Comparison of ENCODE assay signal across 15 mouse cellular contexts in the genomic region with DNA sequence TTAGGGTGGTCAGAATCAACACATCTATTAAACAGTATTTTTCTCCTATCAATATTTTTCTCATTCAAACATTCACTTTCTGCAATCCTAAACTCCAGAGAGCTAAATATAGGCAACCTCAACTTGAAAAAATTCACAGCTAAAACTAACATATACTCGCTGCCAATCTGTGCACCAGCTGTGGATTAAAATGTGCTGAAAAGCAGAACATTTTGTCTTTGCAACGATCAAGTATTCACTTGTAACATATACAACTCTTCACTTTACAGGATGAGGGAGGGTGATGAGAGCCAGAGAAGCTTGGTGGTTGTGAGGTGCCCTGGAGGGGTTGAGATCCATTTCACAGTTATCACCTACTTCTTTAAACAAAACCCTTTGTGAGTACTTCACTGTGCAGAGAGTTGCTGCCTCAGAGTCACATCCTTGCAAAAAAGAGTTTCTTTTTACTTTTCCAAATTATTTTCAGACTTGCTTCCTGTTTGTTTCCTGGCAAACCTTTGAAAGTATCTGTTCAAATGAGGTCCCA.
DNase-seq lines count a peak whose midpoint lies in the region; TF ChIP-seq lines count a peak whose summit lies in the region.
"Had no signal": no experiment of that assay in that cellular context is flagged by ENCODE, and none has a peak within 500 bp of the region (broad histone marks: within the 10 kb centered on the region; RNA-seq: fewer than 3 reads in every experiment).

No protein-coding gene starts in this region.

- H3K4me1 ChIP-seq in embryonic fibroblast, embryonic 13.5 days (ENCODE audit: control insufficient read depth, insufficient read depth, low read length): no peaks in the 10 kb centered on the region
- H3K4me1 ChIP-seq: embryonic facial prominence, embryonic 12.5 days; liver, embryonic 15.5 days; neural tube, embryonic 13.5 days had no signal

- DNase-seq in kidney, adult 9 months: peak; percentile 1
- DNase-seq in kidney, postnatal 10 days: no peak
- peak; percentile 23 to 32 for DNase-seq in layer of hippocampus, adult 2 months (ENCODE audit: low spot score in 2 of 2)
- DNase-seq in lung, postnatal 25 days (ENCODE audit: low spot score): peak; percentile 34
- no peak for DNase-seq in Muller cell, postnatal 12 days (ENCODE audit: inconsistent ontology term)
- no peak for DNase-seq in spleen, postnatal 14 days (ENCODE audit: low spot score in 2 of 2)
- DNase-seq: cerebellum, adult 9-11 months; kidney, postnatal 4 days; midbrain, embryonic 14.5 days; thymus, adult 2 months had no signal

- no peak for TF ChIP-seq CTCF in embryonic fibroblast, embryonic 13.5 days (IDR thresholded peaks at IDR 0.05; ENCODE audit: borderline replicate concordance, insufficient read depth, low read length)
- TF ChIP-seq CTCF in layer of hippocampus, adult 2 months (conservative IDR thresholded peaks at IDR 0.05): no peak

- H3K4me3 ChIP-seq in embryonic fibroblast, embryonic 13.5 days (ENCODE audit: insufficient read depth, low read length): no peak overlapping the region
- H3K4me3 ChIP-seq in layer of hippocampus, adult 2 months: no peak overlapping the region
- H3K4me3 ChIP-seq: embryonic facial prominence, embryonic 12.5 days; liver, embryonic 15.5 days; neural tube, embryonic 13.5 days had no signal

- no peak for TF ChIP-seq POLR2A in embryonic fibroblast, embryonic 13.5 days (IDR thresholded peaks at IDR 0.05; ENCODE audit: low read depth, low read length)

- peak overlapping the region; percentile 97 for H3K27ac ChIP-seq in embryonic fibroblast, embryonic 13.5 days (ENCODE audit: insufficient read depth, low read length)
- peak overlapping the region; percentile 28; the same call in 1 of the 2 replicates for H3K27ac ChIP-seq in layer of hippocampus, adult 2 months
- H3K27ac ChIP-seq: embryonic facial prominence, embryonic 12.5 days; hindbrain, postnatal 0 days; liver, embryonic 15.5 days; neural tube, embryonic 13.5 days had no signal

Comparison
In these comparisons a context has a peak if more than half of its experiments do, and no peak if none do; other contexts are left out.
1. DNase-seq: peak in kidney, adult 9 months (single experiment), layer of hippocampus, adult 2 months (2 of 2) and lung, postnatal 25 days (single experiment); none in kidney, postnatal 10 days (single experiment), Muller cell, postnatal 12 days (single experiment) and spleen, postnatal 14 days (0 of 2).